Mouse (Mus musculus) spleen, postnatal 10 days (tissue): ENCODE results near the gene Elf1.
"Not testable (repeated sequence)": the region's sequence is repeated elsewhere in the genome, so short reads cannot be mapped to it uniquely, and the experiment has no call there.

Source experiments
- DNase-seq, 2 experiments: peaks; one replicate each; pipeline ENCODE4 v3.0.0; 2021 to 2022; ENCODE audit warnings: low spot score in 2 of 2

Elf1 gene

DNA sequence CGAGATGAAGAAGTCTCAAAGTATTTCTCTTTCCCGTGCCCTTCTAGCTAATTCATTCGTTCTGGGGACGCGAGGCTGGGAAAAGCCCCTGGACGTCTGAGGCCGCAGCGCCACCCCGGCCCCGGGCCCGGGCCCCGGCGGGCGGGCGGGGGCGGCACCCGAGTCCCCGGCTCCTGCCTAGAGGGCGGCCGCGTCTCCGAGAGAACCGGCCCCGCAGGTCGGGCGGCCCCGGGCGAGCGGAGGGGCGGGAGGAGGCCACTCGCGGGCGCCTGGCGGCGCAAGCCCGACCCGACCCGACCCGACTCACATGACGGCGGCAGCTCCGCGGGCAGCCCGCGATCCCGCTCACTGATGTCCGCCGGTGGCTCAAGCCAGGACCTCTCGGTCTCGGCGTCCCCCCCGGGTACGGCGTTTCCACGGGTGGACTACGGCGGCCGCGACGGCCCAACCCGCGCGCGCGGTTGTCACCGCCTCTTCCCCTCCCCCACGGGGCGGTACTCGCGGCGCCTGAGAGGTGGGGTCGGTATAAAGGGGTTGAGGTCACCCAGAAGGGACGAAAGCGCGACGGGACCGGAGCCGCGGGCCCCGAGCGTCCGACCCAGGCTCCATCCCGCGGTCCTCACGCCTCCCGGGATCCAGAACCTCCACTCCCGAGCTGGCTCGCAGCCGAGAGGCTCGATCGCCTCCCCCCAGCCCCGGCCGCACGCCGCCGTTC is at the start of gene Elf1:
Elf1 (plus strand) TSS at position 571 of the 715 bp plus-strand sequence.
- DNase-seq, result peak; percentile 94 to 98

- DNase-seq, result no peak
These were observed 46.9 kb upstream of the Elf1 start for GRCm38 (mm10) chr14:79434068-79434467.

DNA sequence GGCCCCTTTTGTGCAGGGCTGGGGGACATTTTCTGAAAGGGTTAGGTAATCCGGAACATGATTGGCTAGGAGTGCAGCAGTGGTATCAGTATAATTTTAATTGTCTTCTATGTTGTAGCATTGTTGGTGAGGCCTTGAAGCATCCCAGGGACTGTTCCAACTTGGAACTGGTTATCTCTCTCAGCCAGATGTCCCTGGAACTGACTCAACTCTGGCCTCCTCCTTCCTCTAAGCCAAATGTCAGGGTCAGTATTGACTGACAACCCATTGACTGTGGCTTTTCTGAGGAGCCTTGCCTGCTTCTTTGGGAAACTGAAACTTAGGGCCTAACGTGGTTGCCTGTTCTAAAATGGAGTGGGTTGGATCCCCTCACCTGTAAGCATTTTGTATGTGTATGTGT is 40.3 kb upstream of the Elf1 start:
- DNase-seq, result peak in 1 of 2 experiments; percentile 30

GRCm38 (mm10) chr14:79441441-79441840 is 39.6 kb upstream of the Elf1 start:
- DNase-seq, result no peak

DNA sequence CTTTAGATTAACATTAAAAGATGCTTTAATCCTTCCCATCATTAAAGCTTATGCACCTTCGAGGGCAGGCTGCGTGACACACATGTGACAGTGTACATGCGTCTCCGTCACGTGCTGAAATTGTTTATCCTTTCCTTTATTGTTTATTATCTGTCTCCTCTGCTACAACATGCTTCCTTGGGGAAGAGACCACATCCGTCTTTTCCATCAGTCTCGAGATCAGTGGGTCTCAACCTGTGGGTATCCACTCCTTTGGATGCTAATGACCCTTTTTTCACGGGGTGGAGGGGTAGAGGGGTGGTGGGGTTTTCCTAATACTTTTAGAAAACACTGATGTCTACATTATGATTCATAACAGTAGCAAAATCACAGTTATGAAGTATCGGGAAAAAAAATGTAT is 36.4 kb upstream of the Elf1 start:
- no peak for DNase-seq

DNA sequence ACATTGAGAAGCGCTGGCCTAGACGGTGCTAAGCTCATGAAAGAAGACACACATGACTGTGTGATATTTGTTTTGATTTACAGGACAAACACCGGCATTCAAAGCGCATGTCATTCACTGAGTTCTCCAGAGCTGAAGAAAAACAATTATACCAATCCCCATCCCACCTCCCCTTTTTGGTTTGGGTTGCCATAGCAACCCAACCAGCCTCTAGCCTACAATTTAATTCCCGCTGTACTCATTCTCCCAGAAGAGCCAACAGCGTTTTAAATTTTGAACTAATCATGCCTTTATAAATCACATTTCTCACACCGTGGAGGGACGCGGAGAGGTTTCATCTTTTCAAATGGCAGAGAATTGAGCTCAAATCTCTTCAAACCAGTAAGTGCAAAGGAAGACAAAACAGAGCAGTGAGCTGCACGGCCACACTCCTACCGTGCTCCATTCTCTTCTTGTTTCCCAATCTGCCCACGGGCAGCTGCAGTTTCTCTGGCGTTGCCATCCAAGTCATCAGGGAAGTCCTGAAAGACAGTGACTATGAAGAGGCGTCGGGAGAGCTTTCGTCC is 35.9 kb upstream of the Elf1 start:
- DNase-seq, result no peak

DNA sequence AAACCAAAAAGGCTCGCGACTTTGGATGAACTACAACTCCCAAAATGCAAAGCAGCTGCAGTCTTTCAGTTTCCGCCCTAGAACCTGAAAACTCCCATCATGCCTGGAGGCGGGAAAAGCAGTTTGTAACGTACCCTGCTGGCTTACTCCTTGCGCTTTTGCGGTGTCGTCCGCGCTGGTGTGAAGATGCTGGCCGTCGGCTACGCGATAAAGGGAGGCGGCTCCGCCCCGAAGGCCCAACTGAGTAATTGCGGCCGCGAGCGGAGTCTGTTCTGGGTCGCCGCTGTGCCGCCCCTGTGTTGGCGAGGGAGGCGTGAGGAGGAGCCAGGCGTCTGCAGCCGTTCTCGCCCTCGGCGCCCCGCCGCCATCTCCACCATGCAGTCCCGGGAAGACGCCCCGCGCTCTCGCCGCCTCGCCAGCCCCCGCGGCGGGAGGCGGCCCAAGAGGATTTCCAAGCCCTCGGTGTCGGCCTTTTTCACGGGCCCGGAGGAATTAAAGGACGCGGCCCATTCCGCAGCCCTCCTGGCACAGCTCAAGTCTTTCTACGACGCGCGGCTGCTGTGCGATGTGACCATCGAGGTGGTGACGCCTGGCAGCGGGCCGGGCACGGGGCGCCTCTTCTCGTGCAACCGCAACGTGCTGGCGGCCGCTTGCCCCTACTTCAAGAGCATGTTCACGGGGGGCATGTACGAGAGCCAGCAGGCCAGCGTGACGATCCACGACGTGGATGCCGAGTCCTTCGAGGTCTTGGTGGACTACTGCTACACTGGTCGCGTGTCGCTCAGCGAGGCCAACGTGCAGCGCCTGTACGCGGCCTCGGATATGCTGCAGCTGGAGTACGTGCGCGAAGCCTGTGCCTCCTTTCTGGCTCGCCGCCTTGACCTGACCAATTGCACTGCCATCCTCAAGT is 29.1 kb upstream of the Elf1 start, which contains the start of gene Kbtbd6:
Kbtbd6 (plus strand) TSS at position 155 of the 910 bp plus-strand sequence.
- peak; percentile 84 to 89 for DNase-seq

DNA sequence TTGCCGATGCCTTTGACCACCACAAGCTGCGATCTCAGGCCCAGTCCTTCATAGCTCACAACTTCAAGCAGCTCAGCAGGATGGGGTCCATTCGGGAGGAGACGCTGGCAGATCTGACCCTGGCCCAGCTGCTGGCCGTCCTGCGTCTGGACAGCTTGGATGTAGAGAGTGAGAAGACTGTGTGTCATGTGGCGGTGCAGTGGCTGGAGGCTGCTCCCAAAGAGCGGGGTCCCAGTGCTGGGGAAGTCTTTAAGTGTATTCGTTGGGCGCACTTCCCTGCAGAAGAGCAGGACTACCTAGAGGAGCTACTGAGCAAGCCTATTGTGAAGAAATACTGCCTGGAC is 28.4 kb upstream of the Elf1 start:
- not testable (repeated sequence) for DNase-seq

DNA sequence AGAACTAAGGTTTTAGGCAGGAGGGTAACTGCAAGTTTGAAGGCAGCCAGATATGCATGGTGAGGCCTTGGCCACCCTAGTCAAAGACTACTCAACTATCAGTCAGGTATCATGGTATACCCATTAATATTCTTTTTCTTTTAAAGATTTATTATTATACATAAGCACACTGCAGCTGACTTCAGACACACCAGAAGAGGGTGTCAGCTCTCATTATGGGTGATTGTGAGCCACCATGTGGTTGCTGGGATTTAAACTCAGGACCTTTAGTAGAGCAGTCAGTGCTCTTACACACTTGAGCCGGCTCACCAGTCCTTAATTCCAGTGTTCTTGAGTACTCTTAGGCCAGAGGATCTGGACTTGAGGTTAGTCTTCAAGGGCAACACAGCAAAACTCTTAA is 20.6 kb upstream of the Elf1 start:
- DNase-seq, result no peak

GRCm38 (mm10) chr14:79460988-79461387 is 20.0 kb upstream of the Elf1 start:
- no peak for DNase-seq

DNA sequence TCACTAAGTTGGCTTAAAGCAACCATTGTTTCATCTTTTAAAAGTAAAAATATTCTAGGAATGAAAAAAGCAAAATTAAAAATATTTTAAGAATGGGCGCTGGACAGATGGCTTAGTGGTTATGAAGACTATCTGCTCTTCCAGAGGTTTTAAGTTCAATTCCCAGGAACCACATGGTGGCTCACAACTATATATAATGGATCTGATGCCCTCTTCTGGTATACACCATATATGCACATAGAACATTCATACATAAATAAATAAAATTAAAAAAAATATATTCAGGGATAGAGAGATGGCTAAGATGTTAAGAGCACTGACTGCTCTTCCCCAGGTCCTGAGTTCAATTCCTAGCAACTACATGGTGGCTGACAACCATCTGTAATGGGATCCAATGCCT is 15.4 kb upstream of the Elf1 start:
- DNase-seq, result no peak

- peak in 1 of 2 experiments; percentile 73 for DNase-seq
These were observed 13.4 kb upstream of the Elf1 start for GRCm38 (mm10) chr14:79467621-79468020.

GRCm38 (mm10) chr14:79473384-79473783 is 7.6 kb upstream of the Elf1 start:
- DNase-seq, result no peak

GRCm38 (mm10) chr14:79481339-79482151 is 551 bp downstream of the Elf1 start, which contains the start of gene Wbp4:
Gene Wbp4, minus strand, starts transcription at chr14:79481520.
- DNase-seq, result peak; percentile 93 to 94

- DNase-seq, result peak; percentile 37 to 45
These were observed 1.3 kb downstream of the Elf1 start for GRCm38 (mm10) chr14:79482251-79482661.

- DNase-seq, result peak in 1 of 2 experiments; percentile 49
These were observed 1.9 kb downstream of the Elf1 start for GRCm38 (mm10) chr14:79482747-79483355.

DNA sequence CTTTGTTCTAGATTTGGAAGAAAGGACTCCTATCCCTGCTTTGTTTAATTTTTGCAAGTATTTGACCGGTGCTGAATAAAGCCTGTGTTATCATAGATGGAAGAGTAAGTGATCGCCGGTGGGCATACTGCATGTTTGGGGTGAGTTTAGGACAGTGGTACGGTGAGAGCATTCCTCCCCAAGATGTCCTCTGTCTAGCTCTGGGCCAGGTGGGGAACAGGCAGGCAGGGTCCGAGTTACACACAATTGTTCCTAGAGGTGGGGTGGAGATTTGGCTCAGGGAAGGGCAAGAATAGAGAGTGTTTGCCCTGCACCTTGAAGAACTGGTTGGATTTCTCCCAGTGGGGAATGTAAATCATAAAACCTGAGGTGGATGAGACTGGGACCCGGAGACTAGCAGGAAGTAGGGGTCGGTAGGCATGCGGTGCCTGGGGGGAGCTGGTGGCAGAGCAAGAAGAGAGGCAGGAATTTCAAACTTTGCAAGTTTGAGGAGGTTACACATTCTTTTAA is 2.7 kb downstream of the Elf1 start:
- DNase-seq, result no peak

DNA sequence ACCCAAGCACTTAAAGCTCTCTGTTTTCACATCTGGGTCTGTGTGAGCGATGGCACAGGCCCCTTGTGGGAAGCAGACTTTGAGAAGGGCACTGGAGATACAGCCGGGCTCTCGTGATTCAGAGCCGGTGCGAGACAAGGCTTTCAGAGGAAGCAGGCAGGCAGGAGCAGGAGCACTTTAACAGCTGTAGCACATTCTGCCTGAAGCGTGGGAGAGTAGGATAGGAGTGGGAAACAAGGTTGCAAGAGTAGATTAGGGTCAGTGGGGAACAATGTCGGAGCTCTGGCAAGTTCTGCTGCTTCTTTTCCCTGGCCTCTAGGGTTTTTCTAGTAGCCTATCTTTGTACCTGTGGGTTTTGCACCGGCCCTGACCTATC is 5.6 kb downstream of the Elf1 start:
- peak in 1 of 2 experiments; percentile 19 for DNase-seq

GRCm38 (mm10) chr14:79486993-79487731 is 6.2 kb downstream of the Elf1 start:
- peak; percentile 31 to 58 for DNase-seq

GRCm38 (mm10) chr14:79488531-79488930 is 7.5 kb downstream of the Elf1 start:
- DNase-seq, result no peak
